Mouse (Mus musculus): ENCODE measurements at regions not wholly inside any gene's neighbourhood (a gene's known extent, or its start where the extent isn't known, plus 50 kb on each side); places are given as distances from the start of the nearest gene placed in this dataset.

DNA sequence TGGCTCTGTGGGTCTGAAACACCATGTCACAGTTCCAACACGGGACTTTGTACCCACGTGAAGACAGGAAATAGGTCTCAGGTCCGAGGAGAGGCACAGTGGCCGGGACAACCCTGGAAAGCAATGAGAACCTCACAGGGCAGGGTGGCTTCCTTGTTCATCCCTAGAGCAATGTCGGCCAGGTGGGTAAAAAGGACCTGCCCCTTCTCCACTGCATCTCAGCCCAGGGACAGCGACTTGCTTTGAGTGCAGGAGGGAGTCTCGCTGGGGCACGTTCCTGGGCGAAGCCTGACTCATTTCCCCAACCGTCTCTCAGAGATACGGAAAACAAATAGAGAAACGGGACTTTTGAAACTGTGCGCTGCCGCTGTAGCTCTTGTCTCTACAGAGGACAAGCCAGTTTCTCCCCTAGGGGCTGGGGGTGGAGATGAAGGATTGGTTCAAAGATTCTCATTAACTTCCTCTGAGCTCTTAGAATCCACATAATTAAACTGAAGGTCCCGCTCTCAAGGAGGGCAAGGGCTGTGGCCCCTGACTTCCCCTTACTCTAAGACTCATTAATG is 112.1 kb downstream of the Tfap2c start:
- TF ChIP-seq TCF12 (IDR thresholded peaks at IDR 0.05; ENCODE audit: insufficient read depth, poor library complexity, severe bottlenecking): no peak
- TF ChIP-seq REST (IDR thresholded peaks at IDR 0.05; ENCODE audit: insufficient read depth, insufficient read length): no peak
- TF ChIP-seq MYOG (IDR thresholded peaks at IDR 0.05; ENCODE audit: control insufficient read depth in 1 of 3, insufficient read depth in 1 of 3, insufficient read length in 2 of 3, low read depth in 2 of 3): no peak
- TF ChIP-seq MAX (IDR thresholded peaks at IDR 0.05; ENCODE audit: low read depth): no peak
- no peak for TF ChIP-seq CEBPB (IDR thresholded peaks at IDR 0.05; ENCODE audit: insufficient read depth, poor library complexity, severe bottlenecking)
- TF ChIP-seq SRF (IDR thresholded peaks at IDR 0.05; ENCODE audit: control insufficient read depth, insufficient read length, low read depth): no peak
- no peak for TF ChIP-seq MYOD1 (IDR thresholded peaks at IDR 0.05; ENCODE audit: control insufficient read depth in 1 of 3, insufficient read length in 2 of 3, low read depth in 2 of 3)
- TF ChIP-seq TCF3 (IDR thresholded peaks at IDR 0.05; ENCODE audit: insufficient read length, low read depth): no peak
- no peak for TF ChIP-seq USF1 (IDR thresholded peaks at IDR 0.05; ENCODE audit: low read depth)
- no peak for TF ChIP-seq POLR2AphosphoS2 (IDR thresholded peaks at IDR 0.05; ENCODE audit: insufficient read length, low read depth)
- TF ChIP-seq E2F4 (IDR thresholded peaks at IDR 0.05; ENCODE audit: insufficient read depth): no peak
- no peak for TF ChIP-seq POLR2A (IDR thresholded peaks at IDR 0.05; ENCODE audit: insufficient read length, low read depth)
- no peak overlapping the region for H3K4me2 ChIP-seq (ENCODE audit: low read depth)
- H3ac ChIP-seq (ENCODE audit: control insufficient read depth, insufficient read length): no peak overlapping the region
- no peak overlapping the region for H3K4me3 ChIP-seq
- no peaks in the 10 kb centered on the region for H3K36me3 ChIP-seq (ENCODE audit: control insufficient read depth, insufficient read depth)
- no peaks in the 10 kb centered on the region for H3K79me2 ChIP-seq (ENCODE audit: control insufficient read depth, insufficient read depth)
- H3K27me3 ChIP-seq (ENCODE audit: control insufficient read depth, insufficient read depth, insufficient read length): no peaks in the 10 kb centered on the region

DNA sequence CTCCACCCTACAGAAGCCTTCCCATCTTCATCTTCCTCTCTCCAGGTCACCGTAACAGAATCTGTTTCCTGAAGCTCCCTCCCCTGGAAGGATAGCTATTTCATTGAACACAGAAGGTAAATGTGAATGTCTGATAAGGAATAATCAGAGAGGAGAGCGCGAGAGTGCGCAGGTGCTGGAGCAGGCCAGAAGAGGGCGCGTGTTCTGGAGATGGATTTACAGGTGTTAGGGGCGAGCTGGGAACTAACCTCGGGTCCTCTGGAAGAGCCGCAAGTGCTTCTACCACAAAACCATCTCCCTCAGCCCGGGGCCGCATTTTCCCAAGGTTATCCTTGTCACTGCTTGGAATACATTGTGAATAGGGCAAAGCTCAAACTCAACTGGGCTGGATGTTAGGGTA is 112.8 kb downstream of the Tfap2c start:
- Histone ChIP-seq H3K4me3 (no peak overlapping the region), H3K4me2 (ENCODE audit: low read depth) (no peak overlapping the region), H3K27me3 (ENCODE audit: control insufficient read depth, insufficient read depth, insufficient read length) (no peaks in the 10 kb centered on the region), H3ac (ENCODE audit: control insufficient read depth, insufficient read length) (no peak overlapping the region), H3K79me2 (ENCODE audit: control insufficient read depth, insufficient read depth) (no peaks in the 10 kb centered on the region), H3K36me3 (ENCODE audit: control insufficient read depth, insufficient read depth) (no peaks in the 10 kb centered on the region)
- TF ChIP-seq USF1 (IDR thresholded peaks at IDR 0.05; ENCODE audit: low read depth): no peak
- no peak for TF ChIP-seq SRF (IDR thresholded peaks at IDR 0.05; ENCODE audit: control insufficient read depth, insufficient read length, low read depth)
- TF ChIP-seq CEBPB (IDR thresholded peaks at IDR 0.05; ENCODE audit: insufficient read depth, poor library complexity, severe bottlenecking): no peak
- TF ChIP-seq TCF3 (IDR thresholded peaks at IDR 0.05; ENCODE audit: insufficient read length, low read depth): no peak
- TF ChIP-seq MYOD1 (IDR thresholded peaks at IDR 0.05; ENCODE audit: control insufficient read depth in 1 of 3, insufficient read length in 2 of 3, low read depth in 2 of 3): no peak

DNA sequence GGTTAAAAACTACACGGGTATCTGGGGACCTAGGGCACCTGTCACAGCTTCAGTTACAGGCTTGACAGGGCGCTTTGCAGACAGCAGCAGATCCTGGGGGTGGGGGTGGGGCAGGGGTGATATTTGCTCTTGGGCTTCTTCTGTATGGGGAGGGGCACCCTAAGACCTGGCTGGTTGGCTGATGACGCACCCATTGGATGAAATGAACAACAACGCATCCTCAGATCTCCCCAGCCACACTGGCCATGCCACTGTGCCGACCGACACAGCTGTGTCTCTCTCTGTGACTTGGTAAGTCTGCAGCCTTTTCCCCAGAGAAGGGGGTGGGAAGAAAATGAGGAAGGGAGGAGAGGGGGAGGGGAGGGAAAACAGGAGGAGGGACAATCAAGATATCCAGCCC is 114.3 kb downstream of the Tfap2c start:
- TF ChIP-seq SRF (IDR thresholded peaks at IDR 0.05; ENCODE audit: control insufficient read depth, insufficient read length, low read depth) (no peak), REST (IDR thresholded peaks at IDR 0.05; ENCODE audit: insufficient read depth, insufficient read length) (no peak), E2F4 (IDR thresholded peaks at IDR 0.05; ENCODE audit: insufficient read depth) (no peak), CEBPB (IDR thresholded peaks at IDR 0.05; ENCODE audit: insufficient read depth, poor library complexity, severe bottlenecking) (no peak), TCF3 (IDR thresholded peaks at IDR 0.05; ENCODE audit: insufficient read length, low read depth) (no peak), POLR2AphosphoS2 (IDR thresholded peaks at IDR 0.05; ENCODE audit: insufficient read length, low read depth) (no peak)
- no peaks in the 10 kb centered on the region for H3K36me3 ChIP-seq (ENCODE audit: control insufficient read depth, insufficient read depth)
- H3K79me2 ChIP-seq (ENCODE audit: control insufficient read depth, insufficient read depth): no peaks in the 10 kb centered on the region
- no peaks in the 10 kb centered on the region for H3K27me3 ChIP-seq (ENCODE audit: control insufficient read depth, insufficient read depth, insufficient read length)
- no peak overlapping the region for H3K4me2 ChIP-seq (ENCODE audit: low read depth)
- no peak overlapping the region for H3ac ChIP-seq (ENCODE audit: control insufficient read depth, insufficient read length)
- no peak overlapping the region for H3K4me3 ChIP-seq

DNA sequence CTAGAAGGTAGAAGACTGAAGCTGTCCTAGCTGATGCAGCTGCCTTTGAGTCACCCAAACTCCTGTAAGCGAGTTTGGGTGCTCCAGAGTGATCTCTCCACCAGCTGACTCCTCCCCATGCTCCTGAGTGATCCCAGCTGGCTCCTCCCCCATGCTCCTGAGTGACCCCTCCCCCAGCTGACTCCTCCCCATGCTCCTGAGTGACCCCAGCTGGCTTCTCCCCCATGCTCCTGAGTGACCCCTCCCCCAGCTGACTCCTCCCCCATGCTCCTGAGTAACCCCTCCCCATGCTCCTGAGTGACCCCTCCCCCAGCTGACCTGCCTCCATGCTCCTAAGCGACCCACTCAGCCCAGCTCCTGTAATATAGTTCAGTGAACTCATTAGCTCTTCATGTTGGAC is 123.7 kb downstream of the Tfap2c start:
- TF ChIP-seq POLR2AphosphoS2 (IDR thresholded peaks at IDR 0.05; ENCODE audit: insufficient read length, low read depth) (no peak), SRF (IDR thresholded peaks at IDR 0.05; ENCODE audit: control insufficient read depth, insufficient read length, low read depth) (no peak), USF1 (IDR thresholded peaks at IDR 0.05; ENCODE audit: low read depth) (no peak), POLR2A (IDR thresholded peaks at IDR 0.05; ENCODE audit: insufficient read length, low read depth) (no peak), CEBPB (IDR thresholded peaks at IDR 0.05; ENCODE audit: insufficient read depth, poor library complexity, severe bottlenecking) (no peak), E2F4 (IDR thresholded peaks at IDR 0.05; ENCODE audit: insufficient read depth) (no peak), MAX (IDR thresholded peaks at IDR 0.05; ENCODE audit: low read depth) (no peak), MYOG (IDR thresholded peaks at IDR 0.05; ENCODE audit: control insufficient read depth in 1 of 3, insufficient read depth in 1 of 3, insufficient read length in 2 of 3, low read depth in 2 of 3) (no peak), REST (IDR thresholded peaks at IDR 0.05; ENCODE audit: insufficient read depth, insufficient read length) (no peak), TCF3 (IDR thresholded peaks at IDR 0.05; ENCODE audit: insufficient read length, low read depth) (no peak)
- H3K27me3 ChIP-seq (ENCODE audit: control insufficient read depth, insufficient read depth, insufficient read length): no peaks in the 10 kb centered on the region
- H3K79me2 ChIP-seq (ENCODE audit: control insufficient read depth, insufficient read depth): no peaks in the 10 kb centered on the region
- no peak overlapping the region for H3ac ChIP-seq (ENCODE audit: control insufficient read depth, insufficient read length)
- H3K36me3 ChIP-seq (ENCODE audit: control insufficient read depth, insufficient read depth): no peaks in the 10 kb centered on the region
- H3K4me2 ChIP-seq (ENCODE audit: low read depth): no peak overlapping the region
- H3K4me3 ChIP-seq: no peak overlapping the region

DNA sequence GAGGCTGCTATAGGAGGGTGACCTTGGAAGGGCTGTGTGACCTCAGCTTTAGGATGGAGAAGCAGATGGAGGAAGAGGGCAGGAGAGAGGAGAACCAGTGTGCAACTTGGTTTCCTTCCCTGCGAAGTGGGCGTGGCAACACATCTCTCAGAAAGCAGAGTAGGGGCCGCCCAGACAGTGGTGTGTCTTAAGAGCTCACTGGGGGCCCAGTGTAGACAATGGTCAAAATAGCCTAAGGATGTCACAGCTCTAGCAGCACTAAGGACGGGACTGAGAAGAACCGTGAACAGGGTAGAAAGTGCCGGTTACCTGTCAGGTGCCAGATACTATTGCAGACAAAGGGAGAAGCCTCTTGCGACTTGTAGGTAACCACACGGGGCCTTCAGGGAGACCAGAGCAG is 125.2 kb downstream of the Tfap2c start:
- Histone ChIP-seq H3ac (ENCODE audit: control insufficient read depth, insufficient read length) (no peak overlapping the region), H3K27me3 (ENCODE audit: control insufficient read depth, insufficient read depth, insufficient read length) (no peaks in the 10 kb centered on the region), H3K4me2 (ENCODE audit: low read depth) (no peak overlapping the region), H3K36me3 (ENCODE audit: control insufficient read depth, insufficient read depth) (no peaks in the 10 kb centered on the region), H3K79me2 (ENCODE audit: control insufficient read depth, insufficient read depth) (no peaks in the 10 kb centered on the region), H3K4me3 (no peak overlapping the region)
- TF ChIP-seq TCF3 (IDR thresholded peaks at IDR 0.05; ENCODE audit: insufficient read length, low read depth) (no peak), TCF12 (IDR thresholded peaks at IDR 0.05; ENCODE audit: insufficient read depth, poor library complexity, severe bottlenecking) (no peak), MYOD1 (IDR thresholded peaks at IDR 0.05; ENCODE audit: control insufficient read depth in 1 of 3, insufficient read length in 2 of 3, low read depth in 2 of 3) (no peak), E2F4 (IDR thresholded peaks at IDR 0.05; ENCODE audit: insufficient read depth) (no peak), MYOG (IDR thresholded peaks at IDR 0.05; ENCODE audit: control insufficient read depth in 1 of 3, insufficient read depth in 1 of 3, insufficient read length in 2 of 3, low read depth in 2 of 3) (no peak), SRF (IDR thresholded peaks at IDR 0.05; ENCODE audit: control insufficient read depth, insufficient read length, low read depth) (no peak), POLR2AphosphoS2 (IDR thresholded peaks at IDR 0.05; ENCODE audit: insufficient read length, low read depth) (no peak), CEBPB (IDR thresholded peaks at IDR 0.05; ENCODE audit: insufficient read depth, poor library complexity, severe bottlenecking) (no peak), REST (IDR thresholded peaks at IDR 0.05; ENCODE audit: insufficient read depth, insufficient read length) (no peak)
